Mouse (Mus musculus): ENCODE data around the gene Aldoc. TPM values are rescaled to one million over a fixed set of nuclear protein-coding genes. Genes with fewer than 3 reads are reported as not detected.

Gene Aldoc
- total RNA-seq, 1 experiment = 5.0 TPM

- peaks cover 14% of the 10 kb centered on the region; the same call in 1 of the 2 replicates for H3K36me3 ChIP-seq (ENCODE audit: control insufficient read depth, insufficient read depth, low read length, poor library complexity, severe bottlenecking)
These were observed 21.6 kb downstream of the Aldoc start for GRCm38 (mm10) chr11:78344328-78344889.

GRCm38 (mm10) chr11:78344890-78345715, 22.3 kb downstream of the Aldoc start:
- no peak overlapping the region for H3K9ac ChIP-seq (ENCODE audit: insufficient read depth, low read depth, low read length, poor library complexity, severe bottlenecking)
- H3K4me3 ChIP-seq (ENCODE audit: insufficient read depth in 1 of 2, low read depth in 1 of 2, low read length in 2 of 2, poor library complexity in 1 of 2, severe bottlenecking in 1 of 2) = no peak overlapping the region
- peaks cover 10% of the 10 kb centered on the region; the same call in 1 of the 2 replicates for H3K36me3 ChIP-seq (ENCODE audit: control insufficient read depth, insufficient read depth, low read length, poor library complexity, severe bottlenecking)

More at GRCm38 (mm10) chr11:78344328-78344889, 21.6 kb downstream of the Aldoc start:
- no peaks in the 10 kb centered on the region for H3K9me3 ChIP-seq (ENCODE audit: control insufficient read depth, insufficient read depth, low read depth, low read length)
- H3K4me1 ChIP-seq (ENCODE audit: control insufficient read depth in 2 of 2, insufficient read depth in 2 of 2, low read length in 2 of 2, poor library complexity in 1 of 2) = peaks cover 2 to 25% of the 10 kb centered on the region in 2 experiments; a peak in 3 of 4 replicates
- peak overlapping the region; percentile 76 to 91 for H3K4me3 ChIP-seq (ENCODE audit: insufficient read depth in 1 of 2, low read depth in 1 of 2, low read length in 2 of 2, poor library complexity in 1 of 2, severe bottlenecking in 1 of 2)
- TF ChIP-seq ZNF384 (IDR thresholded peaks at IDR 0.05; ENCODE audit: low read depth, low read length) = peak; percentile 46; the same call in 1 of the 2 replicates
- TF ChIP-seq ZC3H11A (IDR thresholded peaks at IDR 0.05; ENCODE audit: borderline replicate concordance, low read depth, low read length) = no peak
- in situ Hi-C loops (cut with MboI; ENCODE audit: low sequenced_read_pairs in 2 of 2, unreplicated experiment in 2 of 2) = no loop called here
- no peak overlapping the region for H3K27ac ChIP-seq (ENCODE audit: insufficient read depth, low read depth, low read length, poor library complexity, severe bottlenecking)
- DNase-seq (ENCODE audit: low read depth, low spot score) = no peak
- H3K9ac ChIP-seq (ENCODE audit: insufficient read depth, low read depth, low read length, poor library complexity, severe bottlenecking) = no peak overlapping the region; the same call in 1 of the 2 replicates

GRCm38 (mm10) chr11:78345801-78346200, 23.0 kb downstream of the Aldoc start:
- no peak overlapping the region for H3K27ac ChIP-seq (ENCODE audit: insufficient read depth, low read depth, low read length, poor library complexity, severe bottlenecking)
- in situ Hi-C loops (cut with MboI; ENCODE audit: low sequenced_read_pairs in 2 of 2, unreplicated experiment in 2 of 2) = no loop called here
- H3K36me3 ChIP-seq (ENCODE audit: control insufficient read depth, insufficient read depth, low read length, poor library complexity, severe bottlenecking) = peaks cover 9% of the 10 kb centered on the region; the same call in 1 of the 2 replicates
- H3K9me3 ChIP-seq (ENCODE audit: control insufficient read depth, insufficient read depth, low read depth, low read length) = no peaks in the 10 kb centered on the region
- TF ChIP-seq ZNF384 (IDR thresholded peaks at IDR 0.05; ENCODE audit: low read depth, low read length) = no peak
- TF ChIP-seq MAFK (IDR thresholded peaks at IDR 0.05; ENCODE audit: insufficient read depth, low read depth, low read length) = no peak
- no peak for TF ChIP-seq CHD2 (IDR thresholded peaks at IDR 0.05; ENCODE audit: low read depth, low read length)
- no peak for TF ChIP-seq ZC3H11A (IDR thresholded peaks at IDR 0.05; ENCODE audit: borderline replicate concordance, low read depth, low read length)
- TF ChIP-seq HCFC1 (IDR thresholded peaks at IDR 0.05; ENCODE audit: borderline replicate concordance, insufficient read depth, low read length) = no peak
- H3K4me3 ChIP-seq (ENCODE audit: insufficient read depth in 1 of 2, low read depth in 1 of 2, low read length in 2 of 2, poor library complexity in 1 of 2, severe bottlenecking in 1 of 2) = no peak overlapping the region
- no peak overlapping the region for H3K9ac ChIP-seq (ENCODE audit: insufficient read depth, low read depth, low read length, poor library complexity, severe bottlenecking)
- H3K4me1 ChIP-seq (ENCODE audit: control insufficient read depth in 2 of 2, insufficient read depth in 2 of 2, low read length in 2 of 2, poor library complexity in 1 of 2) = peaks cover 2 to 25% of the 10 kb centered on the region in 2 experiments; a peak in 3 of 4 replicates
- DNase-seq (ENCODE audit: low read depth, low spot score) = no peak

More at GRCm38 (mm10) chr11:78344890-78345715, 22.3 kb downstream of the Aldoc start:
- no peak for DNase-seq (ENCODE audit: low read depth, low spot score)
- in situ Hi-C loops (cut with MboI; ENCODE audit: low sequenced_read_pairs in 2 of 2, unreplicated experiment in 2 of 2) = no loop called here
- H3K4me1 ChIP-seq (ENCODE audit: control insufficient read depth in 2 of 2, insufficient read depth in 2 of 2, low read length in 2 of 2, poor library complexity in 1 of 2) = peaks cover 2 to 25% of the 10 kb centered on the region in 2 experiments; a peak in 3 of 4 replicates
- TF ChIP-seq HCFC1 (IDR thresholded peaks at IDR 0.05; ENCODE audit: borderline replicate concordance, insufficient read depth, low read length) = no peak
- H3K9me3 ChIP-seq (ENCODE audit: control insufficient read depth, insufficient read depth, low read depth, low read length) = no peaks in the 10 kb centered on the region
- no peak overlapping the region for H3K27ac ChIP-seq (ENCODE audit: insufficient read depth, low read depth, low read length, poor library complexity, severe bottlenecking)

- in situ Hi-C loops (cut with MboI; ENCODE audit: low sequenced_read_pairs in 2 of 2, unreplicated experiment in 2 of 2) = no loop called here
- peaks cover 2 to 23% of the 10 kb centered on the region in 2 experiments; a peak in 3 of 4 replicates for H3K4me1 ChIP-seq (ENCODE audit: control insufficient read depth in 2 of 2, insufficient read depth in 2 of 2, low read length in 2 of 2, poor library complexity in 1 of 2)
These were observed 23.7 kb downstream of the Aldoc start for GRCm38 (mm10) chr11:78346326-78347069.

More at GRCm38 (mm10) chr11:78346326-78347069, 23.7 kb downstream of the Aldoc start:
- no peak for DNase-seq (ENCODE audit: low read depth, low spot score)
- H3K9me3 ChIP-seq (ENCODE audit: control insufficient read depth, insufficient read depth, low read depth, low read length) = no peaks in the 10 kb centered on the region
- H3K4me3 ChIP-seq (ENCODE audit: insufficient read depth in 1 of 2, low read depth in 1 of 2, low read length in 2 of 2, poor library complexity in 1 of 2, severe bottlenecking in 1 of 2) = no peak overlapping the region
- no peak overlapping the region for H3K27ac ChIP-seq (ENCODE audit: insufficient read depth, low read depth, low read length, poor library complexity, severe bottlenecking)
- no peak overlapping the region for H3K9ac ChIP-seq (ENCODE audit: insufficient read depth, low read depth, low read length, poor library complexity, severe bottlenecking)
- TF ChIP-seq ZC3H11A (IDR thresholded peaks at IDR 0.05; ENCODE audit: borderline replicate concordance, low read depth, low read length) = no peak
- no peak for TF ChIP-seq MAFK (IDR thresholded peaks at IDR 0.05; ENCODE audit: insufficient read depth, low read depth, low read length)
- TF ChIP-seq CHD2 (IDR thresholded peaks at IDR 0.05; ENCODE audit: low read depth, low read length) = no peak
- TF ChIP-seq ZNF384 (IDR thresholded peaks at IDR 0.05; ENCODE audit: low read depth, low read length) = no peak
- TF ChIP-seq HCFC1 (IDR thresholded peaks at IDR 0.05; ENCODE audit: borderline replicate concordance, insufficient read depth, low read length) = no peak
- H3K36me3 ChIP-seq (ENCODE audit: control insufficient read depth, insufficient read depth, low read length, poor library complexity, severe bottlenecking) = peaks cover 5% of the 10 kb centered on the region; the same call in 1 of the 2 replicates

All from ES-E14 (cell line).